Mouse (Mus musculus) T-helper 1 cell (primary cell): ENCODE results near the gene Rpl13a.
"Not testable (repeated sequence)": the region's sequence is repeated elsewhere in the genome, so short reads cannot be mapped to it uniquely, and the experiment has no call there.

Experiments used
- in situ Hi-C: fragments of 300-600 bp; cut with MboI, MseI; formaldehyde crosslinking; loops from one replicate; pipeline ENCODE4 v1.15.1; 2025; ENCODE audit warnings: high pct_unique_total_duplicates

The Rpl13a gene

GRCm38 (mm10) chr7:45119780-45120709, 8.5 kb downstream of the Rpl13a start:
- in situ Hi-C loops, result loop anchor here (5.0 to 10.0 kb wide), 2 partner anchors 33 to 735 kb away; partner anchors contain the start of genes 1700008O03Rik and Syt3

- in situ Hi-C loops, result loop anchor here (10.0 kb wide), 1 partner anchor 734 kb away; the partner anchor contains the start of genes 1700008O03Rik and Syt3
Observed at GRCm38 (mm10) chr7:45118336-45118735, 10.2 kb downstream of the Rpl13a start.

GRCm38 (mm10) chr7:45117566-45117965, 11.0 kb downstream of the Rpl13a start:
- in situ Hi-C loops, result loop anchor here (10.0 kb wide), 1 partner anchor 733 kb away; the partner anchor contains the start of genes 1700008O03Rik and Syt3

GRCm38 (mm10) chr7:45113476-45113875, 15.1 kb downstream of the Rpl13a start:
- in situ Hi-C loops, result loop anchor here (10.0 kb wide), 1 partner anchor 729 kb away; the partner anchor contains the start of genes 1700008O03Rik and Syt3

GRCm38 (mm10) chr7:45112529-45112928, 16.0 kb downstream of the Rpl13a start:
- in situ Hi-C loops, result loop anchor here (10.0 kb wide), 1 partner anchor 728 kb away; the partner anchor contains the start of genes 1700008O03Rik and Syt3

GRCm38 (mm10) chr7:45111940-45112339, 16.6 kb downstream of the Rpl13a start:
- in situ Hi-C loops, result loop anchor here (10.0 kb wide), 1 partner anchor 727 kb away; the partner anchor contains the start of genes 1700008O03Rik and Syt3

GRCm38 (mm10) chr7:45110089-45110488, 18.5 kb downstream of the Rpl13a start:
- in situ Hi-C loops, result loop anchor here (10.0 kb wide), 1 partner anchor 725 kb away; the partner anchor contains the start of genes 1700008O03Rik and Syt3

- in situ Hi-C loops, result no loop called here
Observed at GRCm38 (mm10) chr7:45107052-45107645, 21.4 kb downstream of the Rpl13a start.

- in situ Hi-C loops, result no loop called here
Observed at GRCm38 (mm10) chr7:45106441-45106840, 22.1 kb downstream of the Rpl13a start.

GRCm38 (mm10) chr7:45105491-45105890, 23.1 kb downstream of the Rpl13a start:
- in situ Hi-C loops, result no loop called here

GRCm38 (mm10) chr7:45104941-45105340, 23.6 kb downstream of the Rpl13a start:
- in situ Hi-C loops, result no loop called here

- in situ Hi-C loops, result no loop called here
Observed at GRCm38 (mm10) chr7:45103652-45104180, 24.8 kb downstream of the Rpl13a start, which contains the start of gene Fcgrt. Fcgrt (minus strand) TSS chr7:45103851.

- in situ Hi-C loops, result no loop called here
Observed at GRCm38 (mm10) chr7:45102940-45103585, 25.5 kb downstream of the Rpl13a start.

- in situ Hi-C loops, result no loop called here
Observed at GRCm38 (mm10) chr7:45102441-45102840, 26.1 kb downstream of the Rpl13a start.

- in situ Hi-C loops, result no loop called here
Observed at GRCm38 (mm10) chr7:45100046-45100445, 28.5 kb downstream of the Rpl13a start.

GRCm38 (mm10) chr7:45098541-45099240, 29.9 kb downstream of the Rpl13a start:
- in situ Hi-C loops, result no loop called here

- in situ Hi-C loops, result no loop called here
Observed at GRCm38 (mm10) chr7:45097479-45097878, 31.1 kb downstream of the Rpl13a start.

GRCm38 (mm10) chr7:45095965-45096364, 32.6 kb downstream of the Rpl13a start:
- in situ Hi-C loops, result not testable (repeated sequence)

GRCm38 (mm10) chr7:45095367-45095766, 33.2 kb downstream of the Rpl13a start:
- in situ Hi-C loops, result no loop called here

GRCm38 (mm10) chr7:45094121-45094520, 34.4 kb downstream of the Rpl13a start:
- in situ Hi-C loops, result no loop called here

GRCm38 (mm10) chr7:45093516-45093905, 35.0 kb downstream of the Rpl13a start:
- in situ Hi-C loops, result no loop called here
